Mouse (Mus musculus): ENCODE data around the gene Ntng1. TPM values are rescaled to one million over a fixed set of nuclear protein-coding genes. Genes with fewer than 3 reads are reported as not detected.

Gene Ntng1
- polyA plus RNA-seq, 1 experiment = 31.1 TPM

DNA sequence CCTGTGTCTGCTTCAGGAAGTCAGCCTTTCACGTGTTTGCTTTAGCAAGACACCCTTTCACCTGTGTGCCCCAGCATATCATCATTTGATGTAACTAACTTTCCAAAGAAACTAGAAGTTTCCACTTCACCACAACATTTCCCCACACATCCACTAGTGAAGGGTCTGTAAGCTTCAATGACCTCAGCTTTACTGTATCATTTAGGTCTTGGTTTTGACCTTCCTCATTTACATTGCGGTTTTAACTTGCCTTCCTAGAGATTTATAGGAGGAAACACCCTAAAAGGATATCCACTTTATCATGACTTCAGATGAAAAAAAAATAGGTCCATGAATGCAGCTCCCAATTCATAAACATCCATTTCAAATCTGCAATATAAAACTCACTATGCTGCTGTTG is 89.7 kb downstream of the Ntng1 start:
- TF ChIP-seq POLR2A (IDR thresholded peaks at IDR 0.05; ENCODE audit: borderline replicate concordance, extremely low read depth, insufficient read depth, insufficient read length, poor library complexity, severe bottlenecking) (no peak), CTCF (IDR thresholded peaks at IDR 0.05; ENCODE audit: borderline replicate concordance, extremely low read depth, insufficient read depth, insufficient read length) (no peak)
- DNase-seq (ENCODE audit: low read depth) = no peak

DNA sequence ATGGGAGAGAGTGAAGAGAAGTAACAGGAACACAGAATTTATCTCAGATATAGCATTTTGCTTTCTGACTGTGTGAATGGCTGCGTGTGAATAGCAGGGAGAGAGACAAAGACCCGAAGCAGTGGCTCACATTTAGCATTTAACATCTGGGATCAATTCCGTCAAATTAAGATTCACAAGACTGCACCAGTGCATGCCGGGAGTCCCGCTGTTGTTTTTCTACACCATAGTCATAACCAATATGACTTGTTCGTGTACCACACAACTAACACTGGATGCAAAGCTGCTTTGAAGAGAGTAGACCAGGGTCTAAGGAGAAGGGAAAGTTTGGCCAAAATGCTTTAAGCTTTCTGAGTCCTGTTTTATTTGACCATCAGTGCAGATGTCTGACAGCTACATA is 95.7 kb downstream of the Ntng1 start:
- TF ChIP-seq CTCF (IDR thresholded peaks at IDR 0.05; ENCODE audit: borderline replicate concordance, extremely low read depth, insufficient read depth, insufficient read length) (no peak), POLR2A (IDR thresholded peaks at IDR 0.05; ENCODE audit: borderline replicate concordance, extremely low read depth, insufficient read depth, insufficient read length, poor library complexity, severe bottlenecking) (no peak)
- peak; percentile 29 for DNase-seq (ENCODE audit: low read depth)

DNA sequence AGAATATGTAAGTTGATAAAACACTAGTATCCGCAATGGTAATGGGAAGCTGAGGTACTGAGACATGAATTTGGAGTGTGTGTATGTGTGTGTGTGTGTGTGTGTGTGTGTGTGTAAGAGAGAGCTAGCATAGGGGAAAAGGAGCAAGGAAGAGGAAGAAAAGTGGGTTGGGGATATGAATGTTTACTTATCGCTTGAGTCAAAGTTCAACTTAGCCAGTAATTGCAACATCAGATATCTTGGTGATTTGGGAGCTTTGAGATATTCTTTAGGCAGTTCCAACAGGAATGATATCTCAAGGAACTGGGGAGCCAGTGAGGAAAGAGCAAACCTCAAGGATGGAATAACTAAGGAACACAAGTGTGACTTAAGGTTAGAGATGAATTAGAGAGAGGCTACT is 97.1 kb downstream of the Ntng1 start:
- TF ChIP-seq CTCF (IDR thresholded peaks at IDR 0.05; ENCODE audit: borderline replicate concordance, extremely low read depth, insufficient read depth, insufficient read length) (no peak), POLR2A (IDR thresholded peaks at IDR 0.05; ENCODE audit: borderline replicate concordance, extremely low read depth, insufficient read depth, insufficient read length, poor library complexity, severe bottlenecking) (no peak)
- no peak for DNase-seq (ENCODE audit: low read depth)

- DNase-seq (ENCODE audit: low read depth) = no peak
- no peak for TF ChIP-seq POLR2A (IDR thresholded peaks at IDR 0.05; ENCODE audit: borderline replicate concordance, extremely low read depth, insufficient read depth, insufficient read length, poor library complexity, severe bottlenecking)
- no peak for TF ChIP-seq CTCF (IDR thresholded peaks at IDR 0.05; ENCODE audit: borderline replicate concordance, extremely low read depth, insufficient read depth, insufficient read length)
Observed at GRCm38 (mm10) chr3:110044209-110044608, 99.6 kb downstream of the Ntng1 start.

GRCm38 (mm10) chr3:110043641-110044187 is 100.1 kb downstream of the Ntng1 start:
- no peak for DNase-seq (ENCODE audit: low read depth)
- TF ChIP-seq CTCF (IDR thresholded peaks at IDR 0.05; ENCODE audit: borderline replicate concordance, extremely low read depth, insufficient read depth, insufficient read length) = no peak

DNA sequence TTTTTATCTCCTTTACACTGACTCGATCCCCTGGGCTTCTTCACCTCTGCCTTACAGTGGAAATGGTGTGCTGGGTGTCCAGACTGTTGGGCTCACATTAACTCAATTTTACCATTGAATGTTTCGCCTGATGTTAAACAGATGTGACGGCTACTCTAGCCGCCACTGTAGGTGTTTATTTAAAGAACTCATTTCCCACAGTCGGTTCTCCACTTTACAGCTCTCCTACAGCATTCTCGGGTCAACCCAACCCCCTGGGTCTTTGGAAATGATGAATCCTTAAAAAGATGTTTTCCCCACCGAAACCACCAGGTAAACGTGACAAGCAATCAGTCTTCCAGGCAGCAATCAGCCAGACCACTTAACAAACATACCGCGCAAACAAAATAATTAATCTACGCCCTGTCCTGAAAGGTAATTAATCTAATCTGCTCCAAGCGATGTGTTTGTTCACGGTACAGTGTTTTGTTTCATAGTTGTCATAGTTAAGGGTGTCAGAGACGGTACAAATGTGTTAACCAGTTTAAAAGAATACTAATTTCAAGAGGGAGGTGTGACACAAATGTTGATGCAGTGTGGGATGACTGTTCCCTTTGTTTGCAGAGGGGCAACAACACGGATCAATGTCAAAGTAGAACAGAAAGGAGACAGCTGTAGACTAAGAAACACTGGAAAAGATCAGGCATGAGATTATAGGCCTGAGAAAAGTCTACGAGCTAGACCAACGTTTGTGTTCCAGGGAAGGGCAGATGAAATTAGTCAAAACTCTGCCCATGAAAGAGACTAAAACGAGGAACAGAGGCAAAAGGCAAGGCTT is 120.8 kb downstream of the Ntng1 start:
- TF ChIP-seq POLR2A (IDR thresholded peaks at IDR 0.05; ENCODE audit: borderline replicate concordance, extremely low read depth, insufficient read depth, insufficient read length, poor library complexity, severe bottlenecking) = no peak
- TF ChIP-seq CTCF (IDR thresholded peaks at IDR 0.05; ENCODE audit: borderline replicate concordance, extremely low read depth, insufficient read depth, insufficient read length) = no peak
- DNase-seq (ENCODE audit: low read depth) = peak; percentile 37

GRCm38 (mm10) chr3:110010870-110011626 is 132.8 kb downstream of the Ntng1 start:
- DNase-seq (ENCODE audit: low read depth) = peak; percentile 91
- no peak for TF ChIP-seq CTCF (IDR thresholded peaks at IDR 0.05; ENCODE audit: borderline replicate concordance, extremely low read depth, insufficient read depth, insufficient read length)
- no peak for TF ChIP-seq POLR2A (IDR thresholded peaks at IDR 0.05; ENCODE audit: borderline replicate concordance, extremely low read depth, insufficient read depth, insufficient read length, poor library complexity, severe bottlenecking)

- DNase-seq (ENCODE audit: low read depth) = peak; percentile 86
- no peak for TF ChIP-seq POLR2A (IDR thresholded peaks at IDR 0.05; ENCODE audit: borderline replicate concordance, extremely low read depth, insufficient read depth, insufficient read length, poor library complexity, severe bottlenecking)
- no peak for TF ChIP-seq CTCF (IDR thresholded peaks at IDR 0.05; ENCODE audit: borderline replicate concordance, extremely low read depth, insufficient read depth, insufficient read length)
Observed at GRCm38 (mm10) chr3:110010441-110010840, 133.4 kb downstream of the Ntng1 start.

DNA sequence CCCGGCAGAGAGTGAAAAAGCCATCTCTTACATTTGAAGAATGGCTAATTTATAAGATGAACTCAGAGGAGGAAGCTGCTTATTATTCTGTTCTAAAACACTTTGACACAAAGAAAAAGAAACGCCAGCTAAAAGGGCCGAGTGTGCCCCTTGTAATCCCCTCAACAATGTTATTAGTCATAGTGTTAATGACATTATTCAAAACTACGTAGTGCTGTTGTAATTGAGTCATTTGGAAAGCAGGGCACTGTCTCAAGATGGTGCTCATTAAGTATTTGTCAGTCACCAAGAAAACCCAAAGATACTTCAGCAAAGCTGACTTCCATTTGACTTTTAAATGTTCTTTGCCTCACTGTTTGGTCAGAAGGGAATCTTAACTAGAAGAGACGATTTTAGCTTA is 143.5 kb downstream of the Ntng1 start:
- TF ChIP-seq POLR2A (IDR thresholded peaks at IDR 0.05; ENCODE audit: borderline replicate concordance, extremely low read depth, insufficient read depth, insufficient read length, poor library complexity, severe bottlenecking) (no peak), CTCF (IDR thresholded peaks at IDR 0.05; ENCODE audit: borderline replicate concordance, extremely low read depth, insufficient read depth, insufficient read length) (no peak)
- DNase-seq (ENCODE audit: low read depth) = peak; percentile 42

- TF ChIP-seq POLR2A (IDR thresholded peaks at IDR 0.05; ENCODE audit: borderline replicate concordance, extremely low read depth, insufficient read depth, insufficient read length, poor library complexity, severe bottlenecking) (no peak), CTCF (IDR thresholded peaks at IDR 0.05; ENCODE audit: borderline replicate concordance, extremely low read depth, insufficient read depth, insufficient read length) (no peak)
- DNase-seq (ENCODE audit: low read depth) = no peak
Observed at GRCm38 (mm10) chr3:109995663-109996024, 148.2 kb downstream of the Ntng1 start.

DNA sequence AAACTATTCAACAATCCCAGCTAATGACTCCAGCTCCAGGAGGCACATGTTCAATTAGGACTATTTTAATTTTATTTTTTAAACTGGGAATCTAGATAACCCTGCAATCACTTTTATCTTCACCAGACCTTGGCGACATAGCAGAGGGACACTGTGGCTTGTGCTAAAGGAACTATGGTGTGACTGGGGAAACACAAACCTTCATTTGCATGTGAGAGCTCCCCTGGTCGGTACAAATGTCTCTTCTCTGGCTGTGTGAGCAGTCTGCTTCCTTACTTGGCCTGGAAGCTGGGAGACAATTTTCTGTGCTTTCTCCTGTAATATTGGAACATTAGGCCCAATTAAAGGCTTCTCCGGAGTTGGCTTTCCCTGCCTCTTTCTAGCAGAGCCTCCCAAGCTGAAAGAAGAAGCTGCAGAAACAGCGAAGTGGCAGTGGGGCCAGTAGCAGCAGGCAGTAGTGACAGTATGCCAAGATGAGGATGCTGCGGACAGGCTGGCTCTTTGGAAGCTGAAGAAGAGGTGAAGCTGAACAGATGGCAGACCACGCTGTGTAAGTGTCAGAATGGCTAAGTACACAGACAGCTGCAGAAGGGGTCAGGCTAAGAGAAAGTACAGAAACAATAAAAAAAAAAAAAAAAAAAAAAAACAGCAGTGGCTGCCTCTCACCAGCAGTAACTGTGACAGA is 148.7 kb downstream of the Ntng1 start:
- peak; percentile 83 for DNase-seq (ENCODE audit: low read depth)
- no peak for TF ChIP-seq POLR2A (IDR thresholded peaks at IDR 0.05; ENCODE audit: borderline replicate concordance, extremely low read depth, insufficient read depth, insufficient read length, poor library complexity, severe bottlenecking)
- no peak for TF ChIP-seq CTCF (IDR thresholded peaks at IDR 0.05; ENCODE audit: borderline replicate concordance, extremely low read depth, insufficient read depth, insufficient read length)
